Mouse (Mus musculus): ENCODE data around the gene Vat1.
"Not testable (repeated sequence)": the region's sequence is repeated elsewhere in the genome, so short reads cannot be mapped to it uniquely, and the experiment has no call there.

DNA sequence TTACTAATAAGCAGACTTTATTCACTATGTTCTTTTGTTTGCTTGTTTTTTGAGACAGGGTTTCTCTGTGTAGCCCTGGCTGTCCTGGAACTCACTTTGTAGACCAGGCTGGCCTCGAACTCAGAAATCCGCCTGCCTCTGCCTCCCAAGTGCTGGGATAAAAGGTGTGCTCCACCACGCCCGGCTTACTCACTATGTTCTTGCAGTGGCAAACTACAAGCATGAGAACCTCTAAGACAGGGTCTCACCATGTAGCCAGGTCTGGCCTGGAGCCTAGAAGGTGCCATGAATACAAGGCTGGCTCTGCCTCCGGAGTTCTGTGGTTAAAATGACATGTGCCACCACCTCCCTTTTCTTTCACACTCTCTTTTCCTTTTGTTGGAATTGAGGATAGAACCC lies 521 bp upstream of the Vat1 start:
- not testable (repeated sequence) for TF ChIP-seq CTCF (IDR thresholded peaks at IDR 0.05; ENCODE audit: extremely low read depth, insufficient read length, insufficient replicate concordance, low read depth, low read length); POLR2A (IDR thresholded peaks at IDR 0.05; ENCODE audit: low read depth, low read length)

Measured in small intestine, adult 2 months (tissue).